Mouse (Mus musculus): ENCODE data around the gene Cebpa. TPM values are rescaled to one million over a fixed set of nuclear protein-coding genes. Genes with fewer than 3 reads are reported as not detected.

The Cebpa gene
- polyA plus RNA-seq, 1 experiment from 2014 or later, result 0.73 TPM

DNA sequence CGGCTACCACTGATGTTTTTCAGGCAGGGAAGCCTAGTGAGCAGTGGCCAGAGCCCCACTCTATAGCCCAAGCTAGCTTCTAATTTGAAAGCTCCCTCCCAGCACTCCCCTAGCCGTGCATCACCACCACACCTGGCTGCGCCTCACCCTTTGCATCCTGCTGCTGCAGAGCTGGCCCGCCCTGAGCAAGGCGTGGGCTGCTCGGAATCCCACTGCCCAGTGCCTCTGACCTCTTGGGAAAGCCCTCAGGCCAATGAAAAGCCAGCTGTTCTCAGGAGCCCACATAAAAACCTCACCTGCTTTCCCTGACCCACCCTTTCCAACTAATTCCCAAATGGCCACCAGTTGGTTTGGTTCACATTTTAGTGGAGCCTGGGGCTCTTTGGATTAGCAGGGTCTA is 45.0 kb downstream of the Cebpa start:
- Histone ChIP-seq H3K27me3 (ENCODE audit: control insufficient read depth, insufficient read depth, low read length) (0 out of 2 replicates have a peak, but pooled peaks cover 4% of the 10 kb centered on the region), H3K4me2 (ENCODE audit: low read length) (no peak overlapping the region), H3K27ac (replicated peaks in 1 of 2; ENCODE audit: control insufficient read depth in 1 of 2, insufficient read depth in 1 of 2, low read depth in 2 of 2, low read length in 2 of 2) (no peak overlapping the region), H3K9ac (ENCODE audit: low read length) (no peak overlapping the region), H3K9me3 (ENCODE audit: control insufficient read depth, low read length) (no peaks in the 10 kb centered on the region), H3K36me3 (ENCODE audit: control insufficient read depth, insufficient read depth, low read length) (no peaks in the 10 kb centered on the region), H3K4me3 (ENCODE audit: control insufficient read depth in 1 of 2, insufficient read depth in 1 of 2, low read depth in 1 of 2, low read length in 2 of 2) (no peak overlapping the region), H3K4me1 (ENCODE audit: control insufficient read depth in 2 of 2, insufficient read depth in 2 of 2, low read length in 2 of 2) (no peaks in the 10 kb centered on the region)
- 68% methylated on average over 6 of the region's 6 CpGs for WGBS
- ATAC-seq (ENCODE audit: insufficient number of reproducible peaks, insufficient read depth, low FRiP score, low read depth), result no peak

DNA sequence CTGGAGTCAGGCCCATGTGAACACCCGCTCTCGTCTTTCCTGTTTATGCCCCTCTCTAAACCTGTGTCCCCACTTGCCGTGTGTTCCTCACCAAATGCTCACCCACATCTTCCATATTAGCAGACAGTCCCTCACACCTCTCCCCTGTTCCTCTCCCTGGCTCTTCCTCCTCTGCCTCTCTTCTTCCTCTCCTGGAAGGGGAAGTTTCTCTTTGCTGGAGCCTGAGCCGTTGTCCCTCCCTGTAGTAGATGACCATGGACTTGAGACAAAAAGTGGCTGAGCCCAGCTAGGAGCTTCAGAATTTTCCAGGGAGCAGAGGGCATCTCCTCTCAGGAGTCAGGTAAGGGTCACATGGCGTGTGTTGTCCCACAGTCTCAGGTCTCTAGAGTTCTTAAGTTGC is 47.9 kb downstream of the Cebpa start:
- 75% methylated on average over 5 of the region's 5 CpGs for WGBS
- no peaks in the 10 kb centered on the region for H3K9me3 ChIP-seq (ENCODE audit: control insufficient read depth, low read length)
- ATAC-seq (ENCODE audit: insufficient number of reproducible peaks, insufficient read depth, low FRiP score, low read depth), result no peak
- no peak overlapping the region for H3K4me3 ChIP-seq (ENCODE audit: control insufficient read depth in 1 of 2, insufficient read depth in 1 of 2, low read depth in 1 of 2, low read length in 2 of 2)
- H3K36me3 ChIP-seq (ENCODE audit: control insufficient read depth, insufficient read depth, low read length), result no peaks in the 10 kb centered on the region
- no peaks in the 10 kb centered on the region; a peak in 1 of 4 replicates for H3K4me1 ChIP-seq (ENCODE audit: control insufficient read depth in 2 of 2, insufficient read depth in 2 of 2, low read length in 2 of 2)
- H3K9ac ChIP-seq (ENCODE audit: low read length), result no peak overlapping the region
- peaks cover 18% of the 10 kb centered on the region; the same call in 1 of the 2 replicates for H3K27me3 ChIP-seq (ENCODE audit: control insufficient read depth, insufficient read depth, low read length)
- H3K4me2 ChIP-seq (ENCODE audit: low read length), result no peak overlapping the region
- no peak overlapping the region for H3K27ac ChIP-seq (replicated peaks in 1 of 2; ENCODE audit: control insufficient read depth in 1 of 2, insufficient read depth in 1 of 2, low read depth in 2 of 2, low read length in 2 of 2)

DNA sequence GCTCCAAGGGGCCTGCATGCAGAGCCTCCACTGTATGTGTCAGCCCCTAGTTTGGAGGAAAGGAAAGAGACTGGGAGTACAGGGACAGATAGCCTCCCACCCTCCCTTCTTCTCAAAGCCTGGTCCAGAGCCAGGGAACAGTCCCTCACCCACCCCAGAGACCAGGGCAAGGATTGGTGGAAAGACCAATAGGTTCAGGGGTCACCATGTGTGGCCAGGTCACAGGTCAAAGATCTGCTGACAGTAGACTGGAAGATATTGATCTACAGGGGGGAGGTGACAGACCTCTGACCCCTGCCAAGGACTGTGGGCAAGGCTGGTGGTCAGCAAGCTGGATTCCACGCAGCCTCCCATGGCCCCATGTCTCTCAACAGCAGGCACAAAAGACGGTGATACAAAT is 48.8 kb downstream of the Cebpa start:
- no peaks in the 10 kb centered on the region for H3K36me3 ChIP-seq (ENCODE audit: control insufficient read depth, insufficient read depth, low read length)
- H3K4me2 ChIP-seq (ENCODE audit: low read length), result no peak overlapping the region
- no peak overlapping the region for H3K9ac ChIP-seq (ENCODE audit: low read length)
- H3K4me3 ChIP-seq (ENCODE audit: control insufficient read depth in 1 of 2, insufficient read depth in 1 of 2, low read depth in 1 of 2, low read length in 2 of 2), result no peak overlapping the region
- no peak overlapping the region for H3K27ac ChIP-seq (replicated peaks in 1 of 2; ENCODE audit: control insufficient read depth in 1 of 2, insufficient read depth in 1 of 2, low read depth in 2 of 2, low read length in 2 of 2)
- peaks cover 0 to 4% of the 10 kb centered on the region in 2 experiments; a peak in 2 of 4 replicates for H3K4me1 ChIP-seq (ENCODE audit: control insufficient read depth in 2 of 2, insufficient read depth in 2 of 2, low read length in 2 of 2)
- no peak for ATAC-seq (ENCODE audit: insufficient number of reproducible peaks, insufficient read depth, low FRiP score, low read depth)
- WGBS, result 73% methylated on average over 2 of the region's 2 CpGs
- H3K27me3 ChIP-seq (ENCODE audit: control insufficient read depth, insufficient read depth, low read length), result peaks cover 26% of the 10 kb centered on the region
- no peaks in the 10 kb centered on the region for H3K9me3 ChIP-seq (ENCODE audit: control insufficient read depth, low read length)

DNA sequence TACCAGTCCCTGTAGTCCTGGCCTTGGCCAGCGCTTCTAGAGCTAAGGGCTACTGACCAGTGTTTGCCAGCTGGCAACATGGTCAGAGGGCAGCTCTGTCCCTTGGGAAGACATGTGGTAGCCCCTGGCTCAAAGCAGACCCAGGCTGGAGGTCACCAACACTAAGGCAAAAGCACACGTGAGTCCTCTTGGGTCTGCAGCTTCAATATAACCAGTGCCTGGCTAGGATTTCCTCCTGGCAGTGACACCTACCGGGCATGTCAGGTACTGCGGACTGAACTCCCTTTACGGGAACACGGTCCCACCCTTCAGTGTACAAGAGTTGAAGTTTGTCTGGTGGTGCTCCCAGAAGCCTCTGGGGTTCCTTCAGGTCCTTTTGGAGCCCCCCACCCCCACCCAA is 50.2 kb downstream of the Cebpa start:
- no peak overlapping the region for H3K27ac ChIP-seq (replicated peaks in 1 of 2; ENCODE audit: control insufficient read depth in 1 of 2, insufficient read depth in 1 of 2, low read depth in 2 of 2, low read length in 2 of 2)
- no peak for ATAC-seq (ENCODE audit: insufficient number of reproducible peaks, insufficient read depth, low FRiP score, low read depth)
- H3K4me2 ChIP-seq (ENCODE audit: low read length), result no peak overlapping the region
- no peak overlapping the region for H3K9ac ChIP-seq (ENCODE audit: low read length)
- H3K36me3 ChIP-seq (ENCODE audit: control insufficient read depth, insufficient read depth, low read length), result no peaks in the 10 kb centered on the region
- H3K27me3 ChIP-seq (ENCODE audit: control insufficient read depth, insufficient read depth, low read length), result peaks cover 37% of the 10 kb centered on the region
- WGBS, result 16% methylated on average over 6 of the region's 6 CpGs
- no peaks in the 10 kb centered on the region for H3K9me3 ChIP-seq (ENCODE audit: control insufficient read depth, low read length)
- H3K4me3 ChIP-seq (ENCODE audit: control insufficient read depth in 1 of 2, insufficient read depth in 1 of 2, low read depth in 1 of 2, low read length in 2 of 2), result no peak overlapping the region
- H3K4me1 ChIP-seq (ENCODE audit: control insufficient read depth in 2 of 2, insufficient read depth in 2 of 2, low read length in 2 of 2), result peaks cover 0 to 4% of the 10 kb centered on the region in 2 experiments; a peak in 2 of 4 replicates

Small RNA genes lying within 50 kb of the gene (microRNA-seq; reads per million reads assigned to microRNA genes)
- not detected for gene Gm25033

Other genes with a start within 250 kb of the Cebpa start
- gene Pepd, start 206.9 kb upstream of the Cebpa start, polyA plus RNA-seq (2014; fragmentation: Nextera tagmentation; extraction: Ambion mirVana), result 48.8 and 49.4 TPM in 2 replicates
- 15.7 and 18.3 TPM in 2 replicates for gene Cebpg, start 62.7 kb upstream of the Cebpa start, polyA plus RNA-seq (2014; fragmentation: Nextera tagmentation; extraction: Ambion mirVana)
- gene Slc7a10, start 67.1 kb downstream of the Cebpa start, polyA plus RNA-seq (2014; fragmentation: Nextera tagmentation; extraction: Ambion mirVana), result 0.62 and 1.8 TPM in 2 replicates
- gene Lrp3, start 96.2 kb downstream of the Cebpa start, polyA plus RNA-seq (2014; fragmentation: Nextera tagmentation; extraction: Ambion mirVana), result 1.2 and 1.3 TPM in 2 replicates
- gene Gpatch1, start 199.1 kb downstream of the Cebpa start, polyA plus RNA-seq (2014; fragmentation: Nextera tagmentation; extraction: Ambion mirVana), result 11.5 and 12.2 TPM in 2 replicates
- gene Rhpn2, start 214.9 kb downstream of the Cebpa start, polyA plus RNA-seq (2014; fragmentation: Nextera tagmentation; extraction: Ambion mirVana), result 5.1 and 5.6 TPM in 2 replicates